Mouse (Mus musculus): ENCODE results near the gene Ptprs. TPM values are rescaled to one million over a fixed set of nuclear protein-coding genes. Genes with fewer than 3 reads are reported as not detected.
A peak's percentile ranks its signal among the peaks of the same experiment; 100 is the strongest.

Gene Ptprs
- polyA plus RNA-seq, 1 experiment from 2014 or later: 95.6 TPM

- no peak overlapping the region for H3K4me2 ChIP-seq
- no peaks in the 10 kb centered on the region for H3K27me3 ChIP-seq
- H3K9me3 ChIP-seq (replicated peaks): no peaks in the 10 kb centered on the region
- H3K36me3 ChIP-seq: peaks cover 59% of the 10 kb centered on the region
- no peak for ATAC-seq (replicated peaks; ENCODE audit: low FRiP score)
- H3K4me3 ChIP-seq (replicated peaks): no peak overlapping the region
- no peak overlapping the region for H3K27ac ChIP-seq
- H3K4me1 ChIP-seq: peaks cover 23% of the 10 kb centered on the region
- WGBS: 93% methylated on average over 7 of the region's 7 CpGs
- no peak overlapping the region for H3K9ac ChIP-seq
Measured at GRCm38 (mm10) chr17:56411437-56411836, 64.8 kb downstream of the Ptprs start.

- Histone ChIP-seq H3K9me3 (replicated peaks) (no peaks in the 10 kb centered on the region), H3K4me2 (no peak overlapping the region), H3K27ac (no peak overlapping the region), H3K27me3 (no peaks in the 10 kb centered on the region), H3K4me1 (peaks cover 23% of the 10 kb centered on the region), H3K9ac (no peak overlapping the region), H3K36me3 (peaks cover 45% of the 10 kb centered on the region), H3K4me3 (replicated peaks) (no peak overlapping the region)
- 45% methylated on average over 8 of the region's 8 CpGs for WGBS
- peak; percentile 65 for ATAC-seq (replicated peaks; ENCODE audit: low FRiP score)
Measured at GRCm38 (mm10) chr17:56409759-56410158, 66.5 kb downstream of the Ptprs start.

DNA sequence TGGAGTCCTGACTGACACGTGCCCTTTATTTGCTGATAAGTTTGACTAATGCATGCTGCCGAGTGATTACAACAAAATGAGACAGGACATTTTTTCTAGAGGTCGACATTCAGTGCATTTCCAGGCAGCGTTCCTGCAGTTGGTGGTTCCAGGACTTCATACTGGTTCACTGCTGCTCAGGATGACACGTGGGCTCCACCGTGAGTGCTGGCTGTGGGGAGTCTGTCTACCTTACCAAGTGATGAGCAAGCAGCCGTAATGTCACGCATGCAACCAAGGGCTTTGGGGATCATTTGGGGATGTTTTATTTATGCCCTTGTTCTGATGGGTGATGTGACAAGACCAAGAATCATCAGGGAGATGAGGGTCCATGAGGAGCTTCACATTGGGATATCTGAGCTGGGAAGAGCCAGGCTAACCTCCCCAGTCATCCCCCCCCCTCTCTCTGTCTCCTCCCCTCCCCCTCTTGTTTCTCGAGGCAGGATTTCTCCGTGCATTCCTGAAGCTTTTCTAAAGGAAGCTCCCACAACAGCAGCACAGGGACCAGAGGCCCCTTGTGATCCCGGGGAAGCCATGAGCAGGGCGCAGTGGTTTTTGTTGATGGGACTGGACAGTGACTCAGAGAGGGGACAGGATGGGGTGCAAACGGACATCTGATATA, 67.2 kb downstream of the Ptprs start:
- Histone ChIP-seq H3K4me3 (replicated peaks) (no peak overlapping the region), H3K36me3 (peaks cover 44% of the 10 kb centered on the region), H3K9ac (no peak overlapping the region), H3K4me2 (no peak overlapping the region), H3K27ac (no peak overlapping the region), H3K9me3 (replicated peaks) (no peaks in the 10 kb centered on the region), H3K4me1 (peaks cover 23% of the 10 kb centered on the region), H3K27me3 (no peaks in the 10 kb centered on the region)
- no peak for ATAC-seq (replicated peaks; ENCODE audit: low FRiP score)
- 52% methylated on average over 13 of the region's 13 CpGs for WGBS

- ATAC-seq (replicated peaks; ENCODE audit: low FRiP score): peak; percentile 9; the same call in 1 of the 2 replicates
- H3K36me3 ChIP-seq: peaks cover 44% of the 10 kb centered on the region
- no peaks in the 10 kb centered on the region for H3K27me3 ChIP-seq
- 48% methylated on average over 8 of the region's 8 CpGs for WGBS
- H3K9ac ChIP-seq: no peak overlapping the region
- H3K4me2 ChIP-seq: no peak overlapping the region
- H3K27ac ChIP-seq: peak overlapping the region; percentile 23; the same call in 1 of the 2 replicates
- H3K4me1 ChIP-seq: peaks cover 23% of the 10 kb centered on the region
- no peaks in the 10 kb centered on the region for H3K9me3 ChIP-seq (replicated peaks)
- H3K4me3 ChIP-seq (replicated peaks): no peak overlapping the region
Measured at GRCm38 (mm10) chr17:56407379-56407778, 68.9 kb downstream of the Ptprs start.

- Histone ChIP-seq H3K27me3 (no peaks in the 10 kb centered on the region), H3K9ac (no peak overlapping the region), H3K36me3 (peaks cover 44% of the 10 kb centered on the region), H3K4me2 (no peak overlapping the region), H3K4me1 (peaks cover 23% of the 10 kb centered on the region), H3K9me3 (replicated peaks) (no peaks in the 10 kb centered on the region), H3K4me3 (replicated peaks) (no peak overlapping the region), H3K27ac (0 out of 2 replicates have a peak overlapping the region, but pooled peaks have one; percentile 23)
- WGBS: 58% methylated on average over 4 of the region's 4 CpGs
- no peak for ATAC-seq (replicated peaks; ENCODE audit: low FRiP score)
Measured at GRCm38 (mm10) chr17:56406878-56407277, 69.4 kb downstream of the Ptprs start.

DNA sequence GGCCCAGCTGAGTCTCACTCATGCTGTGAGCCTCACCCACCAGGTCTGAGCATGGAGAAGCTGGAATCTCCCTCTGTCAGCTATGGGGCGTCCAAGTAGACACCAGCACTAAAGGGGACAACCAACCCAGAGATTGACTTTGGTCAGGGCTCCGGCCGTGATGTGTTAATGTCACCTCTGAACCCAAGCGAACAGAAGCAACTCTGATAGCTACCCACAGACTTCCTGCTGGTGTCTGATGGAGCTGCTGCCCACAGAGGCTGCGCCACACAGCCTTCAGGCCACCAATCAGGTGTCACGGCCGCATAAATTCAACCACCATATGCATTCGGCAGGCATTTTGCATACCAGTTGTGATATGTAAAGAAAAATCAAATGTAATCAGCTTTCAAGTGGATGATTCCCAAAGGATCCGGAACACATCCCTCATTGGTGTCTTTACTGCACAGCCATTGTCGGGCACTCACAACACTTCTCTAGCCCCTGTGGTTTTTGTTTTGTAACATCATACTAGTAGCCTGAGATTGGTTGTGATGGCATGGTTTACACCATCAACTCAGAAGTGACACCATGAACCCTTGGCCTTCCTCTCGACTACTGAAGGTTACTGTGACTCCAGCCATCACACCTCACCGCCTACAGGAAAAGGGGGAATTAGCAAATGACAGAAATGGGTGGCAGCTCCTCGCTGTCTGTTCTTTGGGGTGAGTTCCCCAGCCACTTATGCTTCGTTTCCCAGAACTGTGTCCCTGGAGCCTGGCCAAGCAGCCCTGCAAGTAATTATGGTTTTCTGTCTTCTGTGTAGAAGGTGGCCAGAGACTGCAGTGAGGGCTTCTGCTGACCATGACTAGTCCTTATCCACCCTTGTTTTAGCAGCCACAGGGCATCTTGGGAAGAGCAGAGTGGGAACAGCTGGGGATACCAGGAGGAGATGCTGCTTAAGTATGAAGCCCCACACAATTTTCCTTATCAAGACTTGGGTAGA, 70.1 kb downstream of the Ptprs start:
- Histone ChIP-seq H3K9ac (no peak overlapping the region), H3K4me3 (replicated peaks) (no peak overlapping the region), H3K27ac (0 out of 2 replicates have a peak overlapping the region, but pooled peaks have one; percentile 2), H3K4me1 (peaks cover 23% of the 10 kb centered on the region), H3K36me3 (peaks cover 44% of the 10 kb centered on the region), H3K9me3 (replicated peaks) (no peaks in the 10 kb centered on the region), H3K27me3 (no peaks in the 10 kb centered on the region), H3K4me2 (no peak overlapping the region)
- WGBS: 83% methylated on average over 14 of the region's 14 CpGs
- ATAC-seq (replicated peaks; ENCODE audit: low FRiP score): no peak

DNA sequence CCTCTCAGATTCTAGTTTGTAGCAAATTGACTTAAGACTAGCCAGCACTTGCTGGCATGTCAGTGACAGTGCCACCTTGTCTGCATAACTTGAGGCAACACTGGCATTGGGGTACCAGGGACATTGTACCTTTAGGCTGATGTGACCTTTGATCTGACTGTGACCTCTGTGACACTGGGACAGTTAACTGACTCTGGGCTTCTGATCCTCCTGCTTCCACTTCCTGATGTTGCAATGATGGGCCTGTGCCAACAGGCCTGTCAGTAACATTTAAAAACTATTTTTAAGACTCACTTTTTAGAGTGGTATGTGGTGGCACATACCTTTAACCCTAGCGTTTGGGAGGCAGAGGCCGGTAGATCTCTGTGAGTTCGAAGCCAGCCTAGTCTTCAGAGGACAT, 70.9 kb downstream of the Ptprs start:
- 92% methylated on average over 3 of the region's 3 CpGs for WGBS
- Histone ChIP-seq H3K4me3 (replicated peaks) (no peak overlapping the region), H3K27me3 (no peaks in the 10 kb centered on the region), H3K4me2 (no peak overlapping the region), H3K36me3 (peaks cover 46% of the 10 kb centered on the region), H3K27ac (no peak overlapping the region), H3K9ac (no peak overlapping the region), H3K9me3 (replicated peaks) (no peaks in the 10 kb centered on the region), H3K4me1 (peaks cover 23% of the 10 kb centered on the region)
- no peak for ATAC-seq (replicated peaks; ENCODE audit: low FRiP score)

- Histone ChIP-seq H3K27ac (no peak overlapping the region), H3K4me1 (no peaks in the 10 kb centered on the region), H3K9ac (no peak overlapping the region), H3K27me3 (no peaks in the 10 kb centered on the region), H3K4me2 (no peak overlapping the region), H3K4me3 (replicated peaks) (no peak overlapping the region), H3K9me3 (replicated peaks) (no peaks in the 10 kb centered on the region), H3K36me3 (peaks cover 88% of the 10 kb centered on the region)
- 95% methylated on average over 4 of the region's 4 CpGs for WGBS
- no peak for ATAC-seq (replicated peaks; ENCODE audit: low FRiP score)
Measured at GRCm38 (mm10) chr17:56401051-56401521, 75.2 kb downstream of the Ptprs start.

GRCm38 (mm10) chr17:56400221-56400620, 76.1 kb downstream of the Ptprs start:
- H3K4me3 ChIP-seq (replicated peaks): no peak overlapping the region
- no peak overlapping the region for H3K9ac ChIP-seq
- no peaks in the 10 kb centered on the region for H3K27me3 ChIP-seq
- WGBS: 93% methylated on average over 3 of the region's 3 CpGs
- H3K36me3 ChIP-seq: peaks cover 97% of the 10 kb centered on the region
- H3K9me3 ChIP-seq (replicated peaks): no peaks in the 10 kb centered on the region
- no peak for ATAC-seq (replicated peaks; ENCODE audit: low FRiP score)
- no peak overlapping the region for H3K4me2 ChIP-seq
- H3K27ac ChIP-seq: no peak overlapping the region
- H3K4me1 ChIP-seq: no peaks in the 10 kb centered on the region

DNA sequence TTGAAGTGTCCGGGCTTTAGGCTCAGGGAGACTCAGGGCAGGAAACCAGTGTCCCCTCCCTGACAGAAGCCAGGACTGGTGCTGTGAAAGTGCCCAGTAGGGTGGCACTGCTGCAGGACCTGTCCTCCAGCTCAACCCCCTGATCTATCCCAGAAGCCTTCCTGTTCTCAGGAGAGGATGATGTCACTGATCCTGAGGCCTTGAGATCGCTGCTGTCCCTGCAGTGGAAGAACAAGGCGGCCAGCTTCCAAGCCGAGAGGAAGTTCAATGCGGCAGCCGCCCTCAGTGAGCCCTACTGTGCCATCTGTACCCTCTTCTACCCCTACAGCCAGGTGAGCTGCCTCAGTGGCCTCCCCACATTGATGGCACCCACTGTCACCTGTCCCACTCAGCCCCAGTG, 80.2 kb downstream of the Ptprs start:
- no peaks in the 10 kb centered on the region for H3K9me3 ChIP-seq (replicated peaks)
- no peak for ATAC-seq (replicated peaks; ENCODE audit: low FRiP score)
- H3K36me3 ChIP-seq: peaks cover 98% of the 10 kb centered on the region
- H3K27me3 ChIP-seq: no peaks in the 10 kb centered on the region
- no peak overlapping the region for H3K27ac ChIP-seq
- H3K4me3 ChIP-seq (replicated peaks): no peak overlapping the region
- no peaks in the 10 kb centered on the region for H3K4me1 ChIP-seq
- 88% methylated on average over 6 of the region's 6 CpGs for WGBS
- H3K4me2 ChIP-seq: no peak overlapping the region
- no peak overlapping the region for H3K9ac ChIP-seq

- H3K9me3 ChIP-seq (replicated peaks): no peaks in the 10 kb centered on the region
- no peaks in the 10 kb centered on the region for H3K27me3 ChIP-seq
- ATAC-seq (replicated peaks; ENCODE audit: low FRiP score): no peak
- peaks cover 98% of the 10 kb centered on the region for H3K36me3 ChIP-seq
- H3K9ac ChIP-seq: no peak overlapping the region
- no peak overlapping the region for H3K27ac ChIP-seq
- no peak overlapping the region for H3K4me3 ChIP-seq (replicated peaks)
- no peak overlapping the region for H3K4me2 ChIP-seq
- 94% methylated on average over 10 of the region's 10 CpGs for WGBS
- no peaks in the 10 kb centered on the region for H3K4me1 ChIP-seq
Measured at GRCm38 (mm10) chr17:56393889-56394288, 82.4 kb downstream of the Ptprs start.

DNA sequence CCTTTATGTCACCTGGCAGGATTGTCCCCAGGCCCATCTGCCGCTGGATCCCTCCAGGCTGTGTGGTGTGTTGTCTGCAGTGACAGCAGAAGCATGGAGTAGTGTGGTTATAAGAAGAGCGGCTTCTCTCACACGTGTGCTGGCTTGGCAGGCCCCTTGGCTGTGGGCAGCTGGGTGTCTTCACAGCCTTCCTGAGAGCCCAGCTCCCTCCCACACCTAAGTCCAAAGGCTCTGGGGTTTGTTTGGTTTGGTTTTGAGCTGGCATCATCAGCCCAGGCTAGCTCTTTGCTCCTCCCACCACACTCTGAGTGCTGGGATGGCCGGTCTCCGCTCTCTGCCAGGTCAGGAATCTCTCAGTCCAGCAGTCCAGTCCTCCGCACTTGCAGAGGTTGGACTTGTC, 83.0 kb downstream of the Ptprs start:
- 77% methylated on average over 6 of the region's 6 CpGs for WGBS
- no peaks in the 10 kb centered on the region for H3K9me3 ChIP-seq (replicated peaks)
- ATAC-seq (replicated peaks; ENCODE audit: low FRiP score): no peak

More for the DNA sequence above, 83.0 kb downstream of the Ptprs start:
- H3K4me1 ChIP-seq: no peaks in the 10 kb centered on the region
- H3K36me3 ChIP-seq: peaks cover 98% of the 10 kb centered on the region
- H3K27me3 ChIP-seq: no peaks in the 10 kb centered on the region
- no peak overlapping the region for H3K27ac ChIP-seq
- no peak overlapping the region for H3K4me2 ChIP-seq
- H3K9ac ChIP-seq: no peak overlapping the region
- H3K4me3 ChIP-seq (replicated peaks): no peak overlapping the region

All from kidney, embryonic 15.5 days (tissue).